Mouse (Mus musculus) olfactory bulb, adult 2 months (tissue): Measurements from ENCODE around the gene Cntnap5a.

Source experiments
- CTCF ChIP-seq: fragments of 200-500 bp; IDR thresholded peaks from 2 replicates; pipeline ENCODE4 v1.5.1; 2012; ENCODE audit warnings: low read depth, mild to moderate bottlenecking, low read length, moderate library complexity; ENCODE audit not compliant: insufficient read depth
- POLR2A ChIP-seq: fragments of 200-500 bp; IDR thresholded peaks from 2 replicates; pipeline ENCODE4 v1.6.1; 2012; ENCODE audit warnings: mild to moderate bottlenecking, low read depth, low read length, moderate library complexity; ENCODE audit not compliant: insufficient read depth

DNA sequence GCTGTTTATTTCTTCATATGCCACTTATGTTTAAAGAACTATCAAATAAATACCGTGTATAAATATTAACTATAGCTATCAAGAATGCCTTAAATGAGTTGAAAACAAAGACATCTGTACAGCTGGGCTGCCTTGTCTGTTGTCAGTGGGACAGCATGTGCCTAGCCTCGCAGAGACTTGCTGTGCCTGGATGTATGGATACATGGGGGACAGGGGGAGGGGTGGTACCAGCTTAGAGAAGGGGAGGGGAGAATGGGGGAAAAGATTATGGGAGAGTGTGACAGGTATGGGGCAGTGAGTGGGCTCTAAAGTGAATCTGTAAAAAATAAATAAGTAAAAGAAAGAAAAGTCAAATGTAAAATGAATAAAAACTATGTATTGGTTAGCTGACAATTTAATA is 681.0 kb downstream of the Cntnap5a start:
- no peak for TF ChIP-seq CTCF
- no peak for TF ChIP-seq POLR2A
